Mouse (Mus musculus): Measurements from ENCODE around the gene Lmo7. TPM values are rescaled to one million over a fixed set of nuclear protein-coding genes. Genes with fewer than 3 reads are reported as not detected.

Gene Lmo7
- polyA plus RNA-seq (2017; shearing (Covaris generic)), result 0.54 TPM

GRCm38 (mm10) chr14:101729237-101729971, at the start of gene Lmo7, which contains the start of gene Gm9922:
TSS of gene Lmo7 (plus strand) at chr14:101729957.
TSS of gene Gm9922 (minus strand) at chr14:101729814.

Other genes starting within 250 kb of the Lmo7 start
- 261 TPM for gene Tbc1d4, start 120.8 kb upstream of the Lmo7 start, polyA plus RNA-seq (2017; shearing (Covaris generic))
- gene Commd6, start 89.3 kb upstream of the Lmo7 start, polyA plus RNA-seq (2017; shearing (Covaris generic)), result 122 TPM
- 71.3 TPM for gene Uchl3, start 76.0 kb upstream of the Lmo7 start, polyA plus RNA-seq (2017; shearing (Covaris generic))
- not detected for gene Gm9922, start 143 bp upstream of the Lmo7 start, polyA plus RNA-seq (2017; shearing (Covaris generic))

Data from activated CD4-positive, CD25-positive, alpha-beta regulatory T cell, adult 9 weeks (primary cell).